Mouse (Mus musculus) limb, embryonic 10.5 days (tissue): ENCODE data around the gene Vhl. TPM values are rescaled to one million over a fixed set of nuclear protein-coding genes. Genes with fewer than 3 reads are reported as not detected.

Source experiments
- DNase-seq: peaks from one replicate; pipeline ENCODE4 v3.0.0-alpha.2; 2017; ENCODE audit warnings: low spot score
- H3K27ac ChIP-seq: fragments of 300-500 bp; sonication (generic); 2 replicates; pipeline ENCODE4 v1.5.1; 2016; ENCODE audit warnings: mild to moderate bottlenecking
- H3K27me3 ChIP-seq: fragments of 300-500 bp; sonication (generic); 2 replicates; pipeline ENCODE4 v1.6.1; 2016; ENCODE audit warnings: low read depth, mild to moderate bottlenecking; ENCODE audit not compliant: poor library complexity, severe bottlenecking
- H3K36me3 ChIP-seq: fragments of 300-500 bp; sonication (generic); 2 replicates; pipeline ENCODE4 v1.6.1; 2016; ENCODE audit warnings: mild to moderate bottlenecking, moderate library complexity
- H3K4me1 ChIP-seq: fragments of 300-500 bp; sonication (generic); 2 replicates; pipeline ENCODE4 v1.6.1; 2016
- H3K4me3 ChIP-seq: fragments of 300-500 bp; sonication (generic); 2 replicates; pipeline ENCODE4 v1.5.1; 2016; ENCODE audit warnings: mild to moderate bottlenecking, moderate library complexity
- H3K9me3 ChIP-seq: fragments of 300-500 bp; sonication (generic); replicated peaks from 2 replicates; pipeline ENCODE4 v1.6.1; 2016; ENCODE audit warnings: mild to moderate bottlenecking
- WGBS: fragments of 180-500 bp; shearing (Covaris S2); methylation state at CpG from one replicate; pipeline ENCODE4 v1.1.7; 2016; 5-methylcytosine and 5-hydroxymethylcytosine counted together
- polyA plus RNA-seq: library from polyadenylated mRNA; unstranded; fragments of >200 nt; fragmentation: Nextera tagmentation; extraction: Ambion mirVana; gene quantifications from 2 replicates; pipeline ENCODE4 v1.2.1, GENCODE M21; 2016

Gene Vhl
- polyA plus RNA-seq, 1 experiment from 2014 or later, result 47.7 TPM

GRCm38 (mm10) chr6:113638302-113639040 is 14.7 kb downstream of the Vhl start, which contains the start of gene Irak2:
Gene Irak2, plus strand, starts transcription at chr6:113638467.
- peak; percentile 94 for DNase-seq
- H3K36me3 ChIP-seq, result peaks cover 6% of the 10 kb centered on the region
- peak within 1 kb of the TSS; percentile 59 for H3K4me3 ChIP-seq
- 10% methylated on average over 37 of the region's 37 CpGs for WGBS
- H3K9me3 ChIP-seq, result no peaks in the 10 kb centered on the region
- peaks cover 7% of the 10 kb centered on the region; the same call in 1 of the 2 replicates for H3K4me1 ChIP-seq
- H3K27ac ChIP-seq, result peak within 1 kb of the TSS; percentile 77
- H3K27me3 ChIP-seq, result no peaks in the 10 kb centered on the region

GRCm38 (mm10) chr6:113639201-113639600 is 15.4 kb downstream of the Vhl start:
- H3K27me3 ChIP-seq, result no peaks in the 10 kb centered on the region
- H3K4me1 ChIP-seq, result peaks cover 7% of the 10 kb centered on the region; the same call in 1 of the 2 replicates
- H3K36me3 ChIP-seq, result 0 out of 2 replicates have a peak, but pooled peaks cover under 1% of the 10 kb centered on the region
- H3K27ac ChIP-seq, result no peak overlapping the region
- H3K4me3 ChIP-seq, result no peak overlapping the region
- WGBS, result 85% methylated on average over 4 of the region's 4 CpGs
- no peak for DNase-seq
- H3K9me3 ChIP-seq, result no peaks in the 10 kb centered on the region

- H3K36me3 ChIP-seq, result no peaks in the 10 kb centered on the region
- H3K27ac ChIP-seq, result no peak overlapping the region
- no peaks in the 10 kb centered on the region for H3K9me3 ChIP-seq
- H3K4me1 ChIP-seq, result peaks cover 7% of the 10 kb centered on the region; the same call in 1 of the 2 replicates
- H3K4me3 ChIP-seq, result no peak overlapping the region
- no peaks in the 10 kb centered on the region for H3K27me3 ChIP-seq
- 86% methylated on average over 8 of the region's 8 CpGs for WGBS
- DNase-seq, result no peak
Observed at GRCm38 (mm10) chr6:113642605-113643004, 18.8 kb downstream of the Vhl start.

GRCm38 (mm10) chr6:113643021-113643420 is 19.3 kb downstream of the Vhl start:
- Histone ChIP-seq H3K4me1 (peaks cover 7% of the 10 kb centered on the region; the same call in 1 of the 2 replicates), H3K4me3 (no peak overlapping the region), H3K9me3 (no peaks in the 10 kb centered on the region), H3K27me3 (no peaks in the 10 kb centered on the region), H3K27ac (no peak overlapping the region), H3K36me3 (no peaks in the 10 kb centered on the region)
- DNase-seq, result no peak
- WGBS, result 86% methylated on average over 4 of the region's 4 CpGs

GRCm38 (mm10) chr6:113643967-113644366 is 20.2 kb downstream of the Vhl start:
- no peaks in the 10 kb centered on the region for H3K27me3 ChIP-seq

GRCm38 (mm10) chr6:113644808-113645207 is 21.0 kb downstream of the Vhl start:
- H3K36me3 ChIP-seq, result no peaks in the 10 kb centered on the region
- DNase-seq, result no peak
- WGBS, result 89% methylated on average over 8 of the region's 8 CpGs

More at GRCm38 (mm10) chr6:113643967-113644366, 20.2 kb downstream of the Vhl start:
- Histone ChIP-seq H3K27ac (no peak overlapping the region), H3K9me3 (no peaks in the 10 kb centered on the region), H3K4me3 (no peak overlapping the region), H3K4me1 (no peaks in the 10 kb centered on the region), H3K36me3 (no peaks in the 10 kb centered on the region)
- DNase-seq, result no peak
- WGBS, result 85% methylated on average over 2 of the region's 2 CpGs

GRCm38 (mm10) chr6:113649346-113650196 is 25.8 kb downstream of the Vhl start:
- Histone ChIP-seq H3K4me3 (no peak overlapping the region), H3K36me3 (no peaks in the 10 kb centered on the region), H3K27ac (no peak overlapping the region), H3K9me3 (no peaks in the 10 kb centered on the region), H3K4me1 (no peaks in the 10 kb centered on the region; the same call in 1 of the 2 replicates), H3K27me3 (no peaks in the 10 kb centered on the region)
- 87% methylated on average over 7 of the region's 7 CpGs for WGBS
- DNase-seq, result no peak

More at GRCm38 (mm10) chr6:113644808-113645207, 21.0 kb downstream of the Vhl start:
- H3K27ac ChIP-seq, result no peak overlapping the region
- H3K27me3 ChIP-seq, result no peaks in the 10 kb centered on the region
- H3K4me3 ChIP-seq, result no peak overlapping the region
- H3K4me1 ChIP-seq, result no peaks in the 10 kb centered on the region
- no peaks in the 10 kb centered on the region for H3K9me3 ChIP-seq

GRCm38 (mm10) chr6:113650197-113650640 is 26.5 kb downstream of the Vhl start:
- WGBS, result 85% methylated on average over 4 of the region's 4 CpGs
- Histone ChIP-seq H3K27ac (no peak overlapping the region), H3K27me3 (no peaks in the 10 kb centered on the region), H3K36me3 (no peaks in the 10 kb centered on the region), H3K4me1 (no peaks in the 10 kb centered on the region; the same call in 1 of the 2 replicates), H3K4me3 (no peak overlapping the region), H3K9me3 (no peaks in the 10 kb centered on the region)
- no peak for DNase-seq

GRCm38 (mm10) chr6:113651626-113652025 is 27.9 kb downstream of the Vhl start:
- Histone ChIP-seq H3K4me3 (no peak overlapping the region), H3K27me3 (no peaks in the 10 kb centered on the region), H3K27ac (no peak overlapping the region), H3K4me1 (no peaks in the 10 kb centered on the region; the same call in 1 of the 2 replicates), H3K9me3 (no peaks in the 10 kb centered on the region), H3K36me3 (no peaks in the 10 kb centered on the region)
- DNase-seq, result no peak
- 66% methylated on average over 3 of the region's 3 CpGs for WGBS

- 92% methylated on average over 7 of the region's 7 CpGs for WGBS
- H3K9me3 ChIP-seq, result no peaks in the 10 kb centered on the region
- H3K27me3 ChIP-seq, result no peaks in the 10 kb centered on the region
- no peak overlapping the region for H3K27ac ChIP-seq
- H3K4me3 ChIP-seq, result no peak overlapping the region
- peaks cover 4% of the 10 kb centered on the region; the same call in 1 of the 2 replicates for H3K4me1 ChIP-seq
- DNase-seq, result no peak
- no peaks in the 10 kb centered on the region for H3K36me3 ChIP-seq
Observed at GRCm38 (mm10) chr6:113653551-113653950, 29.8 kb downstream of the Vhl start.

- Histone ChIP-seq H3K4me1 (peaks cover 4% of the 10 kb centered on the region; the same call in 1 of the 2 replicates), H3K4me3 (no peak overlapping the region), H3K9me3 (no peaks in the 10 kb centered on the region), H3K27me3 (no peaks in the 10 kb centered on the region), H3K36me3 (no peaks in the 10 kb centered on the region), H3K27ac (no peak overlapping the region)
- no peak for DNase-seq
- WGBS, result 86% methylated on average over 8 of the region's 8 CpGs
Observed at GRCm38 (mm10) chr6:113654102-113654501, 30.3 kb downstream of the Vhl start.

- no peaks in the 10 kb centered on the region for H3K36me3 ChIP-seq
- H3K4me3 ChIP-seq, result no peak overlapping the region
- no peak for DNase-seq
- H3K27ac ChIP-seq, result no peak overlapping the region
- no peaks in the 10 kb centered on the region for H3K9me3 ChIP-seq
- peaks cover 4% of the 10 kb centered on the region; the same call in 1 of the 2 replicates for H3K4me1 ChIP-seq
- no peaks in the 10 kb centered on the region for H3K27me3 ChIP-seq
- 57% methylated on average over 16 of the region's 16 CpGs for WGBS
Observed at GRCm38 (mm10) chr6:113654753-113655397, 31.1 kb downstream of the Vhl start.
